Mouse (Mus musculus) stomach, embryonic 16.5 days (tissue): ENCODE measurements around the gene Treml4. TPM values are rescaled to one million over a fixed set of nuclear protein-coding genes. Genes with fewer than 3 reads are reported as not detected.
"Not testable (repeated sequence)": the region's sequence is repeated elsewhere in the genome, so short reads cannot be mapped to it uniquely, and the experiment has no call there.

ENCODE experiments used
- ATAC-seq: fragments of 200-750 bp; cut with Nextera tagmentation; 2 replicates; pipeline ENCODE4 v1.8.0; 2017; ENCODE audit warnings: moderate number of reproducible peaks, moderate TSS enrichment; ENCODE audit not compliant: insufficient read depth, low FRiP score
- H3K27ac ChIP-seq: fragments of 300-500 bp; sonication (generic); 2 replicates; pipeline ENCODE4 v1.5.1; 2014; ENCODE audit warnings: low read length
- H3K27me3 ChIP-seq: fragments of 300-500 bp; sonication (generic); 2 replicates; pipeline ENCODE4 v1.6.1; 2014; ENCODE audit warnings: low read length, control low read depth, mixed read lengths; ENCODE audit not compliant: control insufficient read depth, insufficient read depth
- H3K36me3 ChIP-seq: fragments of 300-500 bp; sonication (generic); 2 replicates; pipeline ENCODE4 v1.6.1; 2014; ENCODE audit warnings: low read length; ENCODE audit not compliant: control insufficient read depth, insufficient read depth
- H3K4me1 ChIP-seq: fragments of 300-500 bp; sonication (generic); 2 replicates; pipeline ENCODE4 v1.6.1; 2014; ENCODE audit warnings: low read length, control low read depth, mixed read lengths; ENCODE audit not compliant: control insufficient read depth, insufficient read depth
- H3K4me2 ChIP-seq: fragments of 300-500 bp; sonication (generic); 2 replicates; pipeline ENCODE4 v1.6.1; 2014; ENCODE audit warnings: low read depth, low read length, mixed read lengths
- H3K4me3 ChIP-seq: fragments of 300-500 bp; sonication (generic); replicated peaks from 2 replicates; pipeline ENCODE4 v1.5.1; 2014; ENCODE audit warnings: mild to moderate bottlenecking, low read length
- H3K9ac ChIP-seq: fragments of 300-500 bp; sonication (generic); 2 replicates; pipeline ENCODE4 v1.6.1; 2014; ENCODE audit warnings: low read length
- H3K9me3 ChIP-seq: fragments of 300-500 bp; sonication (generic); replicated peaks from 2 replicates; pipeline ENCODE4 v1.6.1; 2016; ENCODE audit warnings: low read length, control low read depth; ENCODE audit not compliant: control insufficient read depth
- WGBS: fragments of 180-500 bp; shearing (Covaris S2); extraction: QIAGEN DNeasy Blood & Tissue Kit; methylation state at CpG from one replicate; pipeline ENCODE4 v1.1.7; 2014; 5-methylcytosine and 5-hydroxymethylcytosine counted together
- polyA plus RNA-seq: library from polyadenylated mRNA; unstranded; fragments of >200 nt; fragmentation: Nextera tagmentation; extraction: Ambion mirVana; gene quantifications from 2 replicates; pipeline ENCODE4 v1.2.1, GENCODE M21; 2015

Treml4 gene
- polyA plus RNA-seq, 1 experiment from 2014 or later = 1.7 TPM

DNA sequence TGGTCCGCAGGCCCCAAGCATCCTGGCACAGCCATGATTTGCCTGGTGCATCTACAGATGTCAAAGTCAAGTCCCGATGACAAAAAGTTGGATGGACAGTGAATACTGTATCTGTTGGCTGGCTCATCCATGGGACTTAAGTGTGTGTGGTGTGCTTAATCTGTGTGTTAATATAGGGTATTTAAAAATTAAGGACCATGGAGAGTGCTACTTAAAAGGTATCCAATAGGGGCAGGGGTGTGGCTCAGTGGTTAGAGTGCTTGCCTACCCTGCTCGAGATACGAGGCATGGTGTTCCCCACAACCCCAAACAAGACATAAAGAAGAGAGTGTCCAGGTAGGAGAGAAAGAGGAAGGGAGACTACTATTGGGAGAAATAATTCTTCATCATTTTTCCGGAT lies 37.7 kb downstream of the Treml4 start:
- H3K27me3 ChIP-seq = no peaks in the 10 kb centered on the region
- no peaks in the 10 kb centered on the region for H3K9me3 ChIP-seq
- no peak overlapping the region for H3K4me2 ChIP-seq
- no peaks in the 10 kb centered on the region for H3K4me1 ChIP-seq
- H3K36me3 ChIP-seq = no peaks in the 10 kb centered on the region
- no peak overlapping the region for H3K9ac ChIP-seq
- no peak for ATAC-seq
- WGBS = 83% methylated on average over 5 of the region's 5 CpGs
- no peak overlapping the region for H3K4me3 ChIP-seq
- no peak overlapping the region for H3K27ac ChIP-seq

DNA sequence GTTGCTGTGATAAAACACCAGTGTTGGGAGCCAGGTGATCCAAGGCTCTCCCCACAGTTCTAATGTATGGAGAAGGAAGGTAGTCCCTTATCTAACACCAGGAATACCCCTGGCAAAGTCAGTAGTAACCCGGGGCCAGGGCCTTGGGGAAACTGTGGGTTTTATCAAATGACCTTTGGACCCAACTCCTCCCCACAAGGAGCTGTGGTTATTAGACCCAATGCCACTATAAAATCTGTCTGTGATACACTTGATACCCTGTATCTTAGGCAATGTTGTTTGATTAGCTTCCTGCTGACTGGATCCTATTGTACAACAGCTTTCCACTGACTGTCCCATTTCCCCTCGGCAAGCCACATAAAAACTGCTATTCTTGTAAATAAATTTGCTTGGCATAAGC lies 48.0 kb downstream of the Treml4 start:
- H3K9ac ChIP-seq = no peak overlapping the region
- H3K36me3 ChIP-seq = no peaks in the 10 kb centered on the region
- no peak for ATAC-seq
- no peak overlapping the region for H3K4me2 ChIP-seq
- 53% methylated on average over 2 of the region's 2 CpGs for WGBS
- H3K4me3 ChIP-seq = no peak overlapping the region
- no peaks in the 10 kb centered on the region for H3K9me3 ChIP-seq
- no peaks in the 10 kb centered on the region for H3K27me3 ChIP-seq
- no peak overlapping the region for H3K27ac ChIP-seq
- H3K4me1 ChIP-seq = no peaks in the 10 kb centered on the region

DNA sequence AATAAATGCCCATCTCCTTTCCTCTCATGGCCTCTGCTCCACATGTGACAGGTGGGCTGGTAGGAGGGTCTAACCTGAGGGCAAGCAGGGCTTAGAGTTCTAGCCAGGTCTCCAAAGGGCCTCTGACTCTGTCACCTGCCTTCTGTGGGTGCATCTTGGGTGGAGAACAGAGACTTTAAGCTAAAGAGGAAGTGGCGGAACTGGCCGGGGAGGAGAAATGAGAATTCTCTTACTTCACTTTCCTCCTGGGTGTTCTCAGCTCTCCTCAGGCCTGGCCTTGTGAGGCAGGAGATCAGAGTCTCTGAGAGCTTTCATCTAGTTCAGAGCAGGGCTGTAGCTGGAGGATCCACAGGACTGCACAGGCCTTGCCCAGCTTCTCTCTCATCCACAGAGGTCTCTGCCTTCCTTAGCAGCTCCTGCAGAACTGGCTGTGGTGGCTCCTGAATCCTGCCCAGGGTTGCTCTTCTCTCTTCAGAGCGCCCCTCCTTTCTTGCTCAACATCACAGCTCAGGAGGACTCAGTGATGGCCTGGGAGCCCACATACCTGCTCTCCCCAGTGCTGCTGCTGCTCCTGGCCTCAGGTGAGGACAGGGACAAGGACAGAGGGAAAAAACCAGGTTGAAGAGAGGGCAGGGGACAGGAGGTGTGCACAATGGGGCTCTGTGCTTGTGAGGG lies 51.9 kb downstream of the Treml4 start, which contains the start of gene B430306N03Rik:
Gene B430306N03Rik (plus strand): TSS at position 237 of the 675 bp plus-strand sequence.
- H3K36me3 ChIP-seq, ATAC-seq, H3K4me1 ChIP-seq, H3K9me3 ChIP-seq, H3K9ac ChIP-seq, H3K27ac ChIP-seq, H3K4me2 ChIP-seq, H3K4me3 ChIP-seq, H3K27me3 ChIP-seq: not testable (repeated sequence)
- WGBS = 86% methylated on average over 3 of the region's 3 CpGs

- Histone ChIP-seq H3K36me3 (no peaks in the 10 kb centered on the region), H3K9me3 (no peaks in the 10 kb centered on the region), H3K4me3 (no peak overlapping the region), H3K9ac (no peak overlapping the region), H3K27me3 (no peaks in the 10 kb centered on the region), H3K27ac (no peak overlapping the region), H3K4me1 (no peaks in the 10 kb centered on the region), H3K4me2 (no peak overlapping the region)
- no peak for ATAC-seq
- WGBS = 91% methylated on average over 1 of the region's 1 CpGs
Observed at GRCm38 (mm10) chr17:48318686-48319085, 54.6 kb downstream of the Treml4 start.

GRCm38 (mm10) chr17:48321279-48321678 lies 57.2 kb downstream of the Treml4 start:
- H3K9me3 ChIP-seq = no peaks in the 10 kb centered on the region
- ATAC-seq = no peak
- 72% methylated on average over 2 of the region's 2 CpGs for WGBS

DNA sequence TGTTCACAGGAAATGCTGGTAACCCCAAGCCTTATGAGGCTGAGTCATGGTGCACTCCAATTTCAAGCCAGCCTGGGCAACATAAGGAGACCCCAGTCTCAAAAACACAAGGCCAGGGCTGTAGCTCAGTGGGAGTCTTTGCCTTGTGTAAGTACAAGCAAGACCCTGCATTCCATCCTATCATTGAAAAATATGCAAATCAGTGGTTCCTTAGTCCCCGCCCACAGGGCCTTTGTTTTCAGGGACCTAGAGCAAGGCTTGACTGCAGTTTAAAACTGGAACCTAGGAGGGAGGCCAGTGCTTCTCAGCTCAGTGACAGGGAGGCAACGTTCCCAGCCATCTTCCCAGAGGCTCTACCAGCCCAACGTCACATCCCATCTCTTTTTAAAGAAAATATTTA lies 59.1 kb downstream of the Treml4 start:
- H3K4me3 ChIP-seq = no peak overlapping the region
- no peaks in the 10 kb centered on the region for H3K9me3 ChIP-seq
- no peak overlapping the region for H3K4me2 ChIP-seq
- no peak for ATAC-seq
- H3K4me1 ChIP-seq = no peaks in the 10 kb centered on the region
- no peaks in the 10 kb centered on the region for H3K36me3 ChIP-seq
- H3K9ac ChIP-seq = no peak overlapping the region
- WGBS = 76% methylated on average over 3 of the region's 3 CpGs
- no peak overlapping the region for H3K27ac ChIP-seq
- H3K27me3 ChIP-seq = no peaks in the 10 kb centered on the region

More at GRCm38 (mm10) chr17:48321279-48321678, 57.2 kb downstream of the Treml4 start:
- Histone ChIP-seq H3K36me3 (no peaks in the 10 kb centered on the region), H3K4me1 (no peaks in the 10 kb centered on the region), H3K9ac (no peak overlapping the region), H3K27ac (no peak overlapping the region), H3K27me3 (no peaks in the 10 kb centered on the region), H3K4me2 (no peak overlapping the region), H3K4me3 (no peak overlapping the region)

- 77% methylated on average over 5 of the region's 5 CpGs for WGBS
- H3K27me3 ChIP-seq = no peaks in the 10 kb centered on the region
- ATAC-seq = no peak
Observed at GRCm38 (mm10) chr17:48324258-48324657, 60.2 kb downstream of the Treml4 start.

More at GRCm38 (mm10) chr17:48324258-48324657, 60.2 kb downstream of the Treml4 start:
- Histone ChIP-seq H3K27ac (no peak overlapping the region), H3K4me3 (no peak overlapping the region), H3K9me3 (no peaks in the 10 kb centered on the region), H3K4me2 (no peak overlapping the region), H3K9ac (no peak overlapping the region), H3K36me3 (no peaks in the 10 kb centered on the region), H3K4me1 (no peaks in the 10 kb centered on the region)

Other genes starting within 250 kb of the Treml4 start
- gene 1700122O11Rik, start 226.0 kb upstream of the Treml4 start, polyA plus RNA-seq = not detected in 2 replicates
- not detected in 2 replicates for gene 1700067P10Rik, start 175.0 kb upstream of the Treml4 start, polyA plus RNA-seq
- gene 9830107B12Rik, start 118.0 kb upstream of the Treml4 start, polyA plus RNA-seq = 0.15 and 0.26 TPM in 2 replicates
- 0.41 and 0.48 TPM in 2 replicates for gene A530064D06Rik, start 97.0 kb upstream of the Treml4 start, polyA plus RNA-seq
- 0.10 and 0.48 TPM in 2 replicates for gene Trem1, start 31.5 kb upstream of the Treml4 start, polyA plus RNA-seq
- gene Trem3, start 16.5 kb upstream of the Treml4 start, polyA plus RNA-seq = 0.94 and 1.1 TPM in 2 replicates
- gene Treml2, start 35.2 kb downstream of the Treml4 start, polyA plus RNA-seq = 0.24 and 0.48 TPM in 2 replicates
- 0.41 and 0.57 TPM in 2 replicates for gene B430306N03Rik, start 51.8 kb downstream of the Treml4 start, polyA plus RNA-seq
- 2.3 and 3.5 TPM in 2 replicates for gene Trem2, start 82.1 kb downstream of the Treml4 start, polyA plus RNA-seq
- 0.49 and 0.53 TPM in 2 replicates for gene Treml1, start 95.6 kb downstream of the Treml4 start, polyA plus RNA-seq
- 11.3 and 12.4 TPM in 2 replicates for gene Nfya, start 145.6 kb downstream of the Treml4 start, polyA plus RNA-seq
- 54.4 and 54.5 TPM in 2 replicates for gene Oard1, start 145.7 kb downstream of the Treml4 start, polyA plus RNA-seq
- gene Apobec2, start 168.6 kb downstream of the Treml4 start, polyA plus RNA-seq = 5.6 and 31.0 TPM in 2 replicates
- 8.1 and 8.5 TPM in 2 replicates for gene Tspo2, start 187.2 kb downstream of the Treml4 start, polyA plus RNA-seq
- gene Unc5cl, start 190.6 kb downstream of the Treml4 start, polyA plus RNA-seq = 13.7 and 13.8 TPM in 2 replicates